ENCODE assay signal across 10 mouse cellular contexts in the genomic region with DNA sequence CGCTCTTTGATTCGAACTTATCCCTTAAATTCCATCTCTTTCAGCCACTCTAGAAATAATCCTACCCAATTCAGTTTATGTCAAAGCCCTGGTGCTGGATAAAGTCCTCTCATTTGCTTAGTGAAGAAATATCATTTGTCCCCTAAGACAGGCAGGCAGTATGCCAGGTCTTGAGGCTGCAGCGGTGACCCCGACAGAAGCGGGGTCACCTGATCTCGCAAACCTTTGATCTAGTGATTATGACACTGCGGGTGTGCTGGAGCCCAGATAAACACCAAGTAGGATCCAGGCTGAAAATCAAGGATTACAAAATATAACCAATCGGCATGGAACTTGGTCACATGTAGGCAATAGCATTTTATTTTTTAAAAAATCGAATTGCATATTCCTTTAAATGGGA. TPM values are rescaled to one million over a fixed set of nuclear protein-coding genes. Genes with fewer than 3 reads are reported as not detected.
DNase-seq lines count a peak whose midpoint lies in the region; ATAC-seq lines count a peak whose summit lies in the region.
"Had no signal": no experiment of that assay in that cellular context is flagged by ENCODE, and none has a peak within 500 bp of the region (broad histone marks: within the 10 kb centered on the region; RNA-seq: fewer than 3 reads in every experiment).

No protein-coding gene starts in this region.

- no peak overlapping the region for H3K27ac ChIP-seq in heart, embryonic 15.5 days
- no peak overlapping the region for H3K27ac ChIP-seq in forebrain, embryonic 11.5 days (ENCODE audit: low read depth, low read length)
- H3K27ac ChIP-seq in hindbrain, embryonic 14.5 days, result no peak overlapping the region

- no peak for DNase-seq in heart, adult 11 months
- no peak for DNase-seq in forebrain, embryonic 11.5 days (ENCODE audit: low spot score)
- DNase-seq in kidney, adult 18-20 months, result peak; percentile 17
- DNase-seq in lung, postnatal 14 days, result peak; percentile 5
- no peak for DNase-seq in spleen, adult 18-20 months
- no peak for DNase-seq in hindbrain, embryonic 14.5 days (ENCODE audit: low spot score)
- no peak for DNase-seq in cerebellum, adult 9-10 months
- DNase-seq: gastrocnemius, postnatal 10 days; thymus, postnatal 25 days had no signal

- H3K36me3 ChIP-seq in heart, embryonic 15.5 days, result no peaks in the 10 kb centered on the region
- H3K36me3 ChIP-seq in forebrain, embryonic 11.5 days (ENCODE audit: control insufficient read depth, insufficient read depth, low read length), result no peaks in the 10 kb centered on the region
- no peaks in the 10 kb centered on the region for H3K36me3 ChIP-seq in hindbrain, embryonic 14.5 days (replicated peaks; ENCODE audit: control insufficient read depth, insufficient read depth)

- no peak overlapping the region for H3K9ac ChIP-seq in heart, embryonic 15.5 days
- no peak overlapping the region for H3K9ac ChIP-seq in forebrain, embryonic 11.5 days (ENCODE audit: low read length)
- H3K9ac ChIP-seq in hindbrain, embryonic 14.5 days, result no peak overlapping the region

- H3K4me3 ChIP-seq in heart, embryonic 15.5 days, result no peak overlapping the region
- H3K4me3 ChIP-seq in forebrain, embryonic 11.5 days (ENCODE audit: low read depth, low read length), result no peak overlapping the region
- no peak overlapping the region for H3K4me3 ChIP-seq in hindbrain, embryonic 14.5 days (replicated peaks; ENCODE audit: low read length)

- H3K4me1 ChIP-seq in heart, embryonic 15.5 days (replicated peaks), result peaks cover 7% of the 10 kb centered on the region; the same call in 1 of the 2 replicates
- H3K4me1 ChIP-seq in forebrain, embryonic 11.5 days (replicated peaks; ENCODE audit: control insufficient read depth, insufficient read depth, low read length), result peaks cover 8% of the 10 kb centered on the region; the same call in 1 of the 2 replicates
- peaks cover 8% of the 10 kb centered on the region for H3K4me1 ChIP-seq in hindbrain, embryonic 14.5 days (replicated peaks; ENCODE audit: control insufficient read depth, insufficient read depth, low read length)

- H3K4me2 ChIP-seq in heart, embryonic 15.5 days, result peak overlapping the region; percentile 57
- peak overlapping the region; percentile 43; the same call in 1 of the 2 replicates for H3K4me2 ChIP-seq in forebrain, embryonic 11.5 days (ENCODE audit: low read depth, low read length, severe bottlenecking)
- H3K4me2 ChIP-seq in hindbrain, embryonic 14.5 days (replicated peaks), result no peak overlapping the region

- H3K9me3 ChIP-seq in heart, embryonic 15.5 days (replicated peaks), result no peaks in the 10 kb centered on the region; the same call in 1 of the 2 replicates
- no peaks in the 10 kb centered on the region; the same call in 1 of the 2 replicates for H3K9me3 ChIP-seq in forebrain, embryonic 11.5 days (ENCODE audit: control insufficient read depth, low read length)
- no peaks in the 10 kb centered on the region for H3K9me3 ChIP-seq in hindbrain, embryonic 14.5 days (ENCODE audit: control insufficient read depth, low read length)

- H3K27me3 ChIP-seq in heart, embryonic 15.5 days, result peaks cover 11% of the 10 kb centered on the region; the same call in 1 of the 2 replicates
- no peaks in the 10 kb centered on the region; the same call in 1 of the 2 replicates for H3K27me3 ChIP-seq in forebrain, embryonic 11.5 days (ENCODE audit: control insufficient read depth, insufficient read depth, low read length)
- H3K27me3 ChIP-seq in hindbrain, embryonic 14.5 days (ENCODE audit: control insufficient read depth, insufficient read depth, low read length), result no peaks in the 10 kb centered on the region

- no peak for ATAC-seq in heart, embryonic 15.5 days (replicated peaks; ENCODE audit: insufficient number of reproducible peaks, insufficient read depth, low FRiP score, low read depth)
- no peak for ATAC-seq in forebrain, embryonic 11.5 days (replicated peaks; ENCODE audit: low FRiP score)
- no peak for ATAC-seq in hindbrain, embryonic 14.5 days (ENCODE audit: low FRiP score)

- 15% methylated on average over 9 of the region's 9 CpGs for WGBS in heart, embryonic 15.5 days
- 8% methylated on average over 9 of the region's 9 CpGs for WGBS in forebrain, embryonic 11.5 days
- 22% methylated on average over 9 of the region's 9 CpGs for WGBS in hindbrain, embryonic 14.5 days

RNA-seq across cellular contexts. Expression of gene Sec63, which starts 46.6 kb away (rescaled TPM):
- 13.5 and 16.1 TPM in 2 replicates for polyA plus RNA-seq in heart, embryonic 15.5 days (2015; fragmentation: Nextera tagmentation; extraction: Ambion mirVana)
- 30.2 and 32.5 TPM in 2 replicates for polyA plus RNA-seq in forebrain, embryonic 11.5 days (2014; fragmentation: Nextera tagmentation; extraction: Ambion mirVana)
- polyA plus RNA-seq in hindbrain, embryonic 14.5 days (2014; fragmentation: Nextera tagmentation; extraction: Ambion mirVana), result 17.2 and 17.6 TPM in 2 replicates

Comparison
In these comparisons a context has a peak if more than half of its experiments do, and no peak if none do; other contexts are left out.
1. DNase-seq: peak in kidney, adult 18-20 months (single experiment) and lung, postnatal 14 days (single experiment); none in heart, adult 11 months (single experiment), forebrain, embryonic 11.5 days (single experiment), spleen, adult 18-20 months (0 of 2), hindbrain, embryonic 14.5 days (single experiment) and cerebellum, adult 9-10 months (single experiment).